Mouse (Mus musculus): ENCODE measurements at regions not wholly inside any gene's neighbourhood (a gene's known extent, or its start where the extent isn't known, plus 50 kb on each side); places are given as distances from the start of the nearest gene placed in this dataset.

DNA sequence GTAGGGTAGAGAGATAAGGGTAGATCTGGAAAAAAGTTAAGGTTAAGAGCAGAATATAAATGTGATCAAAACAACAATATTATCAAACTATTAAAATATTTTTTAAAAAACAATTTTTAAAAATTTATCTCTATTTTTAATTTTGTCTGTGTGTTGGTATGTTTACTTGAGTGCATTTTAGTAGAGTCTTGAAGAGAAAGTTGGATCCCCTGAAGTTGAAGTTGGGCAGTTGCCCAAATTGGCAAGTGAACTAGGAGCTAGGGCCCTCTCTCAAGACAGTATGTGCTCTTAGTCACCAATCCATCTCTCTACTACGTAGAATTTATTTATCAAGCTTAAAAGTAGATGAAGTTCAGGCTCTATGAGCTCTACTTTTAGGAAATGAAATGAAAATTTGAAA lies 59.9 kb downstream of the Adamts1 start:
- H3K4me2 ChIP-seq (replicated peaks), result no peak overlapping the region
- H3K36me3 ChIP-seq, result no peaks in the 10 kb centered on the region
- no peak for ATAC-seq
- no peak overlapping the region for H3K4me3 ChIP-seq (replicated peaks)
- no peaks in the 10 kb centered on the region for H3K9me3 ChIP-seq
- H3K27me3 ChIP-seq, result no peaks in the 10 kb centered on the region
- H3K27ac ChIP-seq, result no peak overlapping the region
- no peak overlapping the region for H3K9ac ChIP-seq (replicated peaks)
- 96% methylated on average over 1 of the region's 1 CpGs for WGBS
- H3K4me1 ChIP-seq (replicated peaks), result no peaks in the 10 kb centered on the region

DNA sequence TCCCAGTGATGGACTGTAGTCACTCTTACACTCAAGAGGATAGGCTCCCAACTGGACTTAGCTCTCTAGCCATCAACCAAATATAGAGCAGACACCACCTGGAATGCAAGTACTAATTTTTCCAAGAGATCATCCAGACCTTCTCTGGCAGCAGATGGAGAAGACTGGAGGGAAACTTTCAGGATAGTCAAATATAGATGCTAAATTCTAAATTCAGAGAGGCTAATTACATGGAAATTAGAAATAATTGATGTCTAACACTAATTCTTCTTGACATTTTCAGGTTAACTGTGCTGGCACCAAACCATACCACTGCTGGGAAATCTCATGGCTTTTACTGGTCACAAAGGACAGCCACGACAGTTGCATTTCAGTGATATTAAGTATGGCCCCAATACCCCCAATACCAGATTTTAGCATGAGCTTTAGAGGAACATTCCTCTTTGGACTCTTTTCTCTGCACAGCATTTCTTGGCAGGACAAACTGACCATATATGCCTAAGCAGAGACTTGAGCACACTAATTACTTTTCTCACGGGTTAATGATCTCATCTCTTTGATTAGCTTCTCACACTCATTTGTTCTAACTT lies 64.2 kb downstream of the Adamts1 start:
- ATAC-seq, result no peak
- 89% methylated on average over 2 of the region's 2 CpGs for WGBS
- no peak overlapping the region for H3K9ac ChIP-seq (replicated peaks)

DNA sequence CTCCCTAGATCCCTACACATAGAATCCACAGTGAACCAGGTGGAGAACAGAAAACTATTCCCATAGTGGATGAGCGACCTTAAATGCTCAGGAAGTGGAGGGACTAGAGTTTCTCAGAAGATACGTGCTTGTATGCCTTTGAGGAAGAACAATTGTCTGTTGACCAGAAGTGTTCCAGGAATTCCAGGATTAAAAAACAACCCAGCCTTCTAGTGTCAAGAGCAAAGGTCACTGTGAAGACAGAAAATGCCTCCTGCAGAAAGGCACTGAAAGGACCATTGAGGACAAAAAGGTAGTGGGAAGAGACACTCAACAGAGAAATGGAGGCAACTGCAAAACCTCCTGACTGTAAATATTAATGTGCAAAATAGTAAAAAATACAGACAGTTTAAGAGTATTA lies 74.9 kb downstream of the Adamts1 start:
- Histone ChIP-seq H3K9me3 (no peaks in the 10 kb centered on the region), H3K36me3 (no peaks in the 10 kb centered on the region), H3K4me1 (replicated peaks) (no peaks in the 10 kb centered on the region), H3K4me3 (replicated peaks) (no peak overlapping the region), H3K27ac (no peak overlapping the region), H3K27me3 (no peaks in the 10 kb centered on the region), H3K4me2 (replicated peaks) (no peak overlapping the region), H3K9ac (replicated peaks) (no peak overlapping the region)
- no peak for ATAC-seq
- WGBS, result 76% methylated on average over 2 of the region's 2 CpGs

More for the DNA sequence above, 64.2 kb downstream of the Adamts1 start:
- Histone ChIP-seq H3K4me3 (replicated peaks) (no peak overlapping the region), H3K9me3 (no peaks in the 10 kb centered on the region), H3K27me3 (no peaks in the 10 kb centered on the region), H3K4me2 (replicated peaks) (no peak overlapping the region), H3K4me1 (replicated peaks) (no peaks in the 10 kb centered on the region), H3K27ac (no peak overlapping the region), H3K36me3 (no peaks in the 10 kb centered on the region)

DNA sequence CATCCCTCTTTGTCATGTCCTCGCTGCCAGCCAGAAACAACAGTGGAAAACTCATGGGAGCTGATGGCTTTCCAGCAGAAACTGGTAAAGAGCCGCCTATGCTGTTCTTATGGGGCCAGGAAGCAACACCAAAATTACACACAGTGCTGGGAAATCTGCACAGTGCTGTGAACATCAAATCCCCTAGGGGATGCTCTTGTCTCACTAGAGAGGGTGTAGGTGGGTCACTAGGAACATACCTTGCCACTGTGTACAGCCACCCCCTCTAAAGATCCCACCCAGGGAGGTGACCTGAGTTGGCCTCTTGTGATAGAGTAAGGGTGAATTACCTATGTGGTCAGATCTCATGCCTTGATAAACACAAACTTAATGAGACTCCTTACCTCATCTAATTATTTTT lies 80.9 kb downstream of the Adamts1 start:
- Histone ChIP-seq H3K9me3 (no peaks in the 10 kb centered on the region), H3K4me2 (replicated peaks) (no peak overlapping the region), H3K27ac (no peak overlapping the region), H3K36me3 (no peaks in the 10 kb centered on the region), H3K27me3 (no peaks in the 10 kb centered on the region), H3K4me1 (replicated peaks) (no peaks in the 10 kb centered on the region), H3K9ac (replicated peaks) (no peak overlapping the region), H3K4me3 (replicated peaks) (no peak overlapping the region)
- ATAC-seq, result no peak
- 74% methylated on average over 2 of the region's 2 CpGs for WGBS

DNA sequence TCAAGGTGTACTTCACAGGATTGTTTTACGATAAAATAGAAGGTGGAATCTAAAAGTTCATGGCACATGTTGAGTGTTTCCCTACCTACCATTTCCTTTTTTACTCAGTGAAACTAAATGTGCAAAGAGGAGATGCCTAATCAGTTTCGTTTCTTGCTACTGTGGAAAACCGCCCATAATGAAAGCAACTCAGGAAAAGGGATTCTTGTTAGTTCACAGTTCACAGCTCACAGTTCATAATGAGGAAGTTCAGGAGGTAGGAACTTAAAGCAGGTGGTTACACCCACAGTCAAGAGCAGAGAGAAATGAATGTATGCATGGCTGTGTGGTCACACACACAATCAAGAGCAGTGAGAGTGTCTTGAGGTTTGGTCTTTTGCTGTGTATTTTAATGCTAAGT lies 90.6 kb downstream of the Adamts1 start:
- Histone ChIP-seq H3K9me3 (no peaks in the 10 kb centered on the region), H3K4me2 (replicated peaks) (no peak overlapping the region), H3K9ac (replicated peaks) (no peak overlapping the region), H3K27me3 (no peaks in the 10 kb centered on the region), H3K36me3 (no peaks in the 10 kb centered on the region), H3K4me1 (replicated peaks) (no peaks in the 10 kb centered on the region), H3K4me3 (replicated peaks) (no peak overlapping the region), H3K27ac (no peak overlapping the region)
- 88% methylated on average over 3 of the region's 3 CpGs for WGBS
- no peak for ATAC-seq

DNA sequence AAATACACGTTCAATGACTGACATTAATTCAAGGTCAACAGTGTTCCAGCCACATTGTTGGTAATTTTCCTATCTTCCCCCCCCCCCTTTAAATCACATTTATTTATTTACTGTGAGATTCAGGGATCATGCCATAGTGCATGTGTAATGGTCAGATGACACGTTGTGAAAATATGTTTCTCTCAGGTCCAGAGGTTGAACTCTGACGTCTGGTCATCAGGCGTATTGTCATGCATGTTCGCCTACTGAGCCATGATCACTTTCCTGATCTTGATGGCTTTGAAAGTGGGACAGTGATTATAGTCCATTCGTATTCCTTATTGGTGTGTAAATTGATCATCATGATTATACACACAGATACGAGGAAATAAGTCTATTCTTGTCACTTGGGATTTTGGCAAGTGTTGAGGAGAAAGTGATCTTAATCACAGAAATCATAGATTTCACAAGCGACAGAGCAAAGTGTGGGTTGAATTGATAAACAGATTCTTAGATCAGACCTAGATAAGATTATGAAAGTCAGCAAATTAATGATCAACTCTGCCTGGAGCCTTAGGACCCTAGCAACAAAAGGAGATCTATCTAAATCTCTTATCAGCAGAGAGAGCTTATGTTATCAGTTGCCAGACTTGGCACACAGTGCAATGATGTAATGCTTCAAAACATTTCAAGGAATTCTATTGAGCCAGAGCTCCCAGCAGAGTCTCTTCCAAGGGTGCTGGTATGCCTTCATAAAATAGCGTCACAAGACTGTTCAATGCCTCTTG lies 98.5 kb downstream of the Adamts1 start:
- Histone ChIP-seq H3K36me3 (no peaks in the 10 kb centered on the region), H3K4me3 (replicated peaks) (no peak overlapping the region), H3K4me1 (replicated peaks) (no peaks in the 10 kb centered on the region), H3K9me3 (no peaks in the 10 kb centered on the region), H3K4me2 (replicated peaks) (no peak overlapping the region), H3K9ac (replicated peaks) (no peak overlapping the region), H3K27ac (no peak overlapping the region), H3K27me3 (no peaks in the 10 kb centered on the region)
- WGBS, result 89% methylated on average over 9 of the region's 9 CpGs
- no peak for ATAC-seq

DNA sequence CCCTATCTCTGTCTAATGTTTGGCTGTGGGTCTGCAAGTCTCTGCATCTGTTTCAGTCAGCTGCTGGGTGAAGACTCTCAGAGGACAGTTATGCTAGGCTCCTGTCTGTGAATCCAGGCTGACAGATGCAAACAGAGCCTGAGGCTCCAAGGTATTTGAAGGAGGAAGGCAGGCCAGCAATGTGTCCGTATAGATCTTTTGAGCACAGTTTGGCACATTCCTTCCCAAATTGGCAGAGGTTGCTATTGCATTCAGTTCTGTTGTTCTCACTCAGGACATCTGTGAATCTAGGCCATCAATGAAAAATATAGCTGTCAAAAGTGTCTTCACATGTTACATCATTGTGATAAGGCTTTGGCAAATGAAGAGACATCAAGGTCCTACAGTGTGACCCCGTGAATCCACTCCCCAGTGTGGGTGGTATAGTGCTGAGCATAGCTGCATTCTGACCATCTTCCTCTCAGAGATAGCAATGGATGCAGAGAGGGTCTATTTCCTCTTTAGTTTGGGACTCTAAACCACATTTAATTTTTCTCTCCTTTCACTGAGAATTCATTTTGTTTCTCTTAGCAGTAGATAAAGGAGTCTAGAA lies 99.9 kb downstream of the Adamts1 start:
- Histone ChIP-seq H3K27ac (no peak overlapping the region), H3K27me3 (no peaks in the 10 kb centered on the region), H3K9ac (replicated peaks) (no peak overlapping the region), H3K9me3 (no peaks in the 10 kb centered on the region), H3K4me2 (replicated peaks) (no peak overlapping the region), H3K4me1 (replicated peaks) (no peaks in the 10 kb centered on the region), H3K36me3 (no peaks in the 10 kb centered on the region), H3K4me3 (replicated peaks) (no peak overlapping the region)
- 88% methylated on average over 2 of the region's 2 CpGs for WGBS
- no peak for ATAC-seq

DNA sequence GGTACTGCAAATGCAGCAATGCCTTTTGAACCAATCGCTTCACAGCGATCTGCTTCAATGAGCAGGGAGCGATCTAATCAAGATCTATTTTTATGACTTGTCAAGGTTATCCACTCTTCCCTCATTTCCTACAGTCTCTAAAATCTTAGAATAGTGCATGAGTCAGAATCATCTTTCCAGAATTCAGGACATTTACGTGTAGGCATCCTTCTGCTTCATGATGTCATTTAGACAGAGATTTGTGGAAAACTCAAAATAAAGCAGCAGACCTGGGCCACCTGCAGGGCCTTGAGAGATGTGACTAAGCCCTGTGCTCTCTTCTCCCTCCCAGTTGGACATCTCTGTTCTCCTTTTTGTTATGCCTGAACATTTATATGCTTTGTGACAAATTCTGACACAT lies 103.6 kb downstream of the Adamts1 start:
- H3K27ac ChIP-seq, result no peak overlapping the region
- H3K4me2 ChIP-seq (replicated peaks), result no peak overlapping the region
- no peak overlapping the region for H3K4me3 ChIP-seq (replicated peaks)
- H3K9ac ChIP-seq (replicated peaks), result no peak overlapping the region
- H3K4me1 ChIP-seq (replicated peaks), result no peaks in the 10 kb centered on the region
- WGBS, result 81% methylated on average over 4 of the region's 4 CpGs
- H3K27me3 ChIP-seq, result no peaks in the 10 kb centered on the region
- no peaks in the 10 kb centered on the region for H3K36me3 ChIP-seq
- no peak for ATAC-seq
- H3K9me3 ChIP-seq, result no peaks in the 10 kb centered on the region

DNA sequence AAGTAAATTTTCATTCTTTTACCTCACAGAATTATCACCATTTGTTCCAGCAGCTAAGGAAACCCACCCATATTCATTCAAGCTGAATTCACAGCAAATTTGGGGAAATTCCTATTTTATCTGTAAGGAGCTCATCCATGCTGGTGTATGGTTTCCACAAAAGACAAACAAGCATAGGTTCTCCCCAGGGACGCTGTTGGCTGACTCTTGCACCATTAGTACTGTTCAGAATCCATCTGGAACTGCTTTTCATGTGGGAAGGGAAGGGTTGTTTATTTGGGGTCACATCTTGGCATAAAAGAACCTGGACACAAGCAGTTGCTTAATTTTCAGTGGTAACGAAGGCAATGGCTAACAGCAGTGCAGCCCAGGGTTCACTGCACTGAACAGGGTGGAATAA lies 120.2 kb downstream of the Adamts1 start:
- Histone ChIP-seq H3K9me3 (no peaks in the 10 kb centered on the region), H3K4me2 (replicated peaks) (no peak overlapping the region), H3K36me3 (no peaks in the 10 kb centered on the region), H3K27ac (no peak overlapping the region), H3K9ac (replicated peaks) (no peak overlapping the region), H3K4me1 (replicated peaks) (no peaks in the 10 kb centered on the region), H3K27me3 (no peaks in the 10 kb centered on the region), H3K4me3 (replicated peaks) (no peak overlapping the region)
- no peak for ATAC-seq
- 78% methylated on average over 2 of the region's 2 CpGs for WGBS

DNA sequence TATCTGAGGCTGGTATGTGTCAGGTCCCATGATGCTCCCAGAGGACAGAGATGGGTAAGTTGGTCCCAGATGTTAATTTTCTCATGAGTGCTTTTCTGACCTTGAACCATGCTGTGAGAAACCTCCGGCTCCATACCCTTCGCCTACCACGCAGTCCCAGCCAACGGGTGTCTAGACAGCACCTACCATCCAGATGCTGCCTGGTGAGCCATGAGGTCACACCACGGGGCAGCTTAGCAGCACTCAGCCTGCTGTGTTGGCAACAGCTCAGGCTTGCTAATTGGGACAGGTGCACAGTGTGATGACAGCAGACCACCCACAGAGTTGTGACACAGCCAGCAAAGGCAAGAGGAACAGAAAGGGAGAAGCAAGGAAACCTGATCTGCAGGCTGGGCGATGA lies 122.6 kb downstream of the Adamts1 start:
- no peaks in the 10 kb centered on the region for H3K4me1 ChIP-seq (replicated peaks)
- H3K36me3 ChIP-seq, result no peaks in the 10 kb centered on the region
- H3K9me3 ChIP-seq, result no peaks in the 10 kb centered on the region
- peak; percentile 43; the same call in 1 of the 2 replicates for ATAC-seq
- no peaks in the 10 kb centered on the region for H3K27me3 ChIP-seq
- H3K4me2 ChIP-seq (replicated peaks), result no peak overlapping the region
- H3K27ac ChIP-seq, result no peak overlapping the region
- no peak overlapping the region for H3K9ac ChIP-seq (replicated peaks)
- WGBS, result 56% methylated on average over 6 of the region's 6 CpGs
- no peak overlapping the region for H3K4me3 ChIP-seq (replicated peaks)

DNA sequence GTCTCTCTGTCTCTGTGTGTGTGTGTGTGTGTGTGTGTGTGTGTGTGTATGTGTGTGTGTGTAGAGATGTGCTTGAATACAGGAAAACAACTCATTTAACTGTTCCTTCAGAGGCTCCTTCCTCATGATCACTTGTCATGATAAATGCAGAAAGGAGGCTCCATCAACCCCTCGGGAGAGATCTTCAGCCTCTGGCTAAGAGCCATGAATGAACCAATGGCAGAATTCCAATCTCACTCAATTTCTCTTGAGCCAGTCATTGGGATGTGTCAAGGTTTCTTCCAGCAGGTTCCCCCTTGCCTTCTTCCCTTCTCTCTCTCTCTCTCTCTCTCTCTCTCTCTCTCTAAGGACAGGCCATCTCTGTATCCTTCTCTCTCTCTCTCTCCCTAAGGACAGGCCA lies 124.1 kb downstream of the Adamts1 start:
- Histone ChIP-seq H3K27me3 (no peaks in the 10 kb centered on the region), H3K36me3 (no peaks in the 10 kb centered on the region), H3K4me3 (replicated peaks) (no peak overlapping the region), H3K9ac (replicated peaks) (no peak overlapping the region), H3K4me1 (replicated peaks) (no peaks in the 10 kb centered on the region), H3K9me3 (no peaks in the 10 kb centered on the region), H3K4me2 (replicated peaks) (no peak overlapping the region), H3K27ac (no peak overlapping the region)
- ATAC-seq, result no peak
- 83% methylated on average over 1 of the region's 1 CpGs for WGBS

DNA sequence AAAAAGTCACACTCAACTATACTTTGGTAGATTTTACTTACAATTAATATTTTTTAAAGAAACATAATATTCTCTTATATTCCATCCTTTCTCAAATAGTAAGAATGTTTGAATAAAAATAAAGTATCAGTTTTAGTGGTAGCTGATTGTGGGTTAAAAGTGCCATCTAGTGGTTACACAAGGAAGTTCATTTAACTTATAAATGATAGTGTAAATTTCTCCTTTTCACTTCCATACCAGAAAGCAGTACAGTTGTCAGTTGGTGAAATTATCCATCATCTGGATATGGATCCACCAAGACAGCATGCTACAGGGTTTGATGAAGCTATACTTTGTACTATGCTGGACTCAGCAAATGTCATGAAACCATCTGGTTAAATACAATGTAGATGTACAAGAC lies 124.7 kb downstream of the Adamts1 start:
- H3K36me3 ChIP-seq, result no peaks in the 10 kb centered on the region
- no peak overlapping the region for H3K27ac ChIP-seq
- H3K27me3 ChIP-seq, result no peaks in the 10 kb centered on the region
- peak; percentile 74 for ATAC-seq
- no peaks in the 10 kb centered on the region for H3K4me1 ChIP-seq (replicated peaks)
- H3K9me3 ChIP-seq, result no peaks in the 10 kb centered on the region
- H3K9ac ChIP-seq (replicated peaks), result no peak overlapping the region
- no peak overlapping the region for H3K4me2 ChIP-seq (replicated peaks)
- no peak overlapping the region for H3K4me3 ChIP-seq (replicated peaks)
